7 mouse cellular contexts compared by ENCODE assay signal in the genomic region with DNA sequence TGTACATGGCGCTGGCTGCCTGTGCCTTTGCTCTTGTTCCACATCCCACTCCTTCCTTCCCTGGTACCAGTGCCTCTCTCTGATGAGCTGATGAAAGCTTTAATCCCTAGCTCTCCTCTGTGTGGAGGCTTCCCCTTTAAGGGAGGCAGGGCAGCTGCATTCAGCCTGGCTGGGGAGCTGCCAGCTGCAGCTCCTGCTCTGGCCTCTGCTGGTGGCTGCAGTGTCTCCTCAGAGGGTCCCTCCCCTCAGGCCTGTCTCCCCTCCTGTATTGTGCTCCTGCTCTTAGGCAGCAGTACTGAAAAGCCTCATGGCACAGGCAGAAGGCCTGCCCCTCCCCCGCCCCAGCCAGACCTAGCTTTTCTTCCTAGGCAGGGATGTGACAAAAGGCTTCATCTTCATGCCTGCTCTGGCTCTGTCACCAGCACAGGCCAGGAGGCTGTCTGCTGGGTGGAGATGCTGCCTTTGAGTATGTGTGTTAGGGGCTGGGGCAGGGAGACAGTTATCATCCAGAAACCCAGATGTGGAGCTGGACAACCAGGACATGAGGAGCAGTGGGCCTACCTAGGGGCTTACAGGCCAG.
DNase-seq lines count a peak whose midpoint lies in the region; ATAC-seq and TF ChIP-seq lines count a peak whose summit lies in the region.
"Not testable (repeated sequence)": the region's sequence is repeated elsewhere in the genome, so short reads cannot be mapped to it uniquely, and the experiment has no call there.

No protein-coding gene starts in this region.

- not testable (repeated sequence) for H3K4me1 ChIP-seq in heart, postnatal 0 days (ENCODE audit: control insufficient read depth, insufficient read depth); olfactory bulb, adult 2 months (ENCODE audit: control insufficient read depth, insufficient read depth, low read length)
- peaks cover 16% of the 10 kb centered on the region; the same call in 1 of the 2 replicates for H3K4me1 ChIP-seq in kidney, embryonic 16.5 days (ENCODE audit: insufficient read depth, low read length)
- peaks cover 13% of the 10 kb centered on the region for H3K4me1 ChIP-seq in limb, embryonic 10.5 days

- 25% methylated on average over 1 of the region's 2 CpGs for WGBS in heart, postnatal 0 days
- WGBS in kidney, embryonic 16.5 days, result 18% methylated on average over 2 of the region's 2 CpGs
- WGBS in limb, embryonic 10.5 days, result 25% methylated on average over 1 of the region's 2 CpGs
- WGBS in olfactory bulb, adult 2 months, result 12% methylated on average over 2 of the region's 2 CpGs

- H3K9me3 ChIP-seq in heart, postnatal 0 days (replicated peaks; ENCODE audit: control insufficient read depth, low read length); kidney, embryonic 16.5 days (ENCODE audit: low read length); limb, embryonic 10.5 days (replicated peaks): not testable (repeated sequence)

- not testable (repeated sequence) for H3K4me3 ChIP-seq in heart, postnatal 0 days (ENCODE audit: low read depth, low read length); kidney, embryonic 16.5 days (ENCODE audit: low read length); limb, embryonic 10.5 days; olfactory bulb, adult 2 months (ENCODE audit: insufficient read depth, low read depth, low read length)

- not testable (repeated sequence) for H3K27ac ChIP-seq in heart, postnatal 0 days (ENCODE audit: low read depth); kidney, embryonic 16.5 days (ENCODE audit: low read length)
- peak overlapping the region; percentile 83 for H3K27ac ChIP-seq in limb, embryonic 10.5 days
- H3K27ac ChIP-seq in olfactory bulb, adult 2 months (ENCODE audit: insufficient read depth, low read depth, low read length), result peak overlapping the region; percentile 90

- TF ChIP-seq POLR2A in olfactory bulb, adult 2 months (IDR thresholded peaks at IDR 0.05; ENCODE audit: insufficient read depth, low read depth, low read length), result not testable (repeated sequence)

- peak; percentile 60 for DNase-seq in embryo, embryonic 10.5 days (ENCODE audit: low spot score)
- peak; percentile 32 for DNase-seq in forelimb bud, embryonic 11.5 days (ENCODE audit: low read depth, low spot score)
- DNase-seq in heart, postnatal 0 days (ENCODE audit: low spot score); limb, embryonic 10.5 days (ENCODE audit: low spot score): not testable (repeated sequence)

- not testable (repeated sequence) for TF ChIP-seq CTCF in heart, postnatal 0 days (IDR thresholded peaks at IDR 0.05; ENCODE audit: low read depth); olfactory bulb, adult 2 months (IDR thresholded peaks at IDR 0.05; ENCODE audit: insufficient read depth, low read depth, low read length)

- H3K36me3 ChIP-seq in heart, postnatal 0 days (replicated peaks; ENCODE audit: control insufficient read depth, insufficient read depth, low read length); kidney, embryonic 16.5 days (ENCODE audit: insufficient read depth, low read length); limb, embryonic 10.5 days: not testable (repeated sequence)

- not testable (repeated sequence) for H3K27me3 ChIP-seq in heart, postnatal 0 days (ENCODE audit: control insufficient read depth, insufficient read depth, low read length); kidney, embryonic 16.5 days (ENCODE audit: insufficient read depth, low read length); limb, embryonic 10.5 days (ENCODE audit: low read depth, poor library complexity, severe bottlenecking)

- not testable (repeated sequence) for TF ChIP-seq EP300 in heart, postnatal 0 days (IDR thresholded peaks at IDR 0.05; ENCODE audit: low read depth)

- H3K9ac ChIP-seq in heart, postnatal 0 days (replicated peaks; ENCODE audit: low read depth, low read length); kidney, embryonic 16.5 days (replicated peaks; ENCODE audit: low read length): not testable (repeated sequence)

- H3K4me2 ChIP-seq in heart, postnatal 0 days (ENCODE audit: low read depth, low read length); kidney, embryonic 16.5 days (replicated peaks; ENCODE audit: low read depth, low read length): not testable (repeated sequence)

- ATAC-seq in heart, postnatal 0 days (ENCODE audit: insufficient read depth, low read depth), result peak; percentile 80
- ATAC-seq in kidney, embryonic 16.5 days (ENCODE audit: low FRiP score, low TSS enrichment), result peak; percentile 87
- peak; percentile 28; the same call in 1 of the 2 replicates for ATAC-seq in megakaryocyte, adult 5-6 weeks (ENCODE audit: poor library complexity, severe bottlenecking)

Comparison
In these comparisons a context has a peak if more than half of its experiments do, and no peak if none do; other contexts are left out.
1. ATAC-seq: peak in every context shown above with its lines; median percentile 87 in kidney, embryonic 16.5 days; 80 in heart, postnatal 0 days; 28 in megakaryocyte, adult 5-6 weeks.